Mouse (Mus musculus): Measurements from ENCODE around the gene Sppl2a.

GRCm38 (mm10) chr2:126897511-126897910 is 35.5 kb downstream of the Sppl2a start:
- no peak for TF ChIP-seq CTCF (IDR thresholded peaks at IDR 0.05; ENCODE audit: extremely low read depth, insufficient read depth, low read length)
- no peak for TF ChIP-seq POLR2A (IDR thresholded peaks at IDR 0.05; ENCODE audit: extremely low read depth, insufficient read depth, low read length)
